Mouse (Mus musculus) myocyte (in vitro differentiated cells): ENCODE data around the gene Ascc1.

Experiments
- E2F4 ChIP-seq: IDR thresholded peaks from one replicate; pipeline ENCODE4 v1.6.1; 2011; ENCODE audit warnings: mild to moderate bottlenecking, control low read depth, moderate library complexity; ENCODE audit not compliant: insufficient read depth
- MYOD1 ChIP-seq, 3 experiments: IDR thresholded peaks; one replicate each; pipeline ENCODE4 v1.6.1; 2011; ENCODE audit warnings: control low read depth in 2 of 3, low read depth in 2 of 3, mild to moderate bottlenecking in 2 of 3, moderate library complexity in 1 of 3; ENCODE audit not compliant: insufficient read length in 2 of 3, control insufficient read depth in 1 of 3
- POLR2A ChIP-seq: IDR thresholded peaks from one replicate; pipeline ENCODE4 v1.6.1; 2011; ENCODE audit warnings: low read depth, mild to moderate bottlenecking, control low read depth, moderate library complexity; ENCODE audit not compliant: insufficient read length
- TCF12 ChIP-seq: IDR thresholded peaks from one replicate; pipeline ENCODE4 v1.6.1; 2011; ENCODE audit warnings: mild to moderate bottlenecking, control low read depth; ENCODE audit not compliant: poor library complexity, insufficient read depth, severe bottlenecking
- USF1 ChIP-seq: IDR thresholded peaks from one replicate; pipeline ENCODE4 v1.6.1; 2011; ENCODE audit warnings: low read depth, mild to moderate bottlenecking, control low read depth, moderate library complexity

- TF ChIP-seq E2F4 (no peak), MYOD1 (IDR thresholded peaks at IDR 0.05; ENCODE audit: control insufficient read depth in 1 of 3, insufficient read length in 2 of 3, low read depth in 2 of 3) (no peak), POLR2A (no peak), USF1 (no peak), TCF12 (no peak)
Observed at GRCm38 (mm10) chr10:60003847-60004246, 1.2 kb downstream of the Ascc1 start.
